Mouse (Mus musculus): ENCODE measurements around the gene Mbd6.
"Not testable (repeated sequence)": the region's sequence is repeated elsewhere in the genome, so short reads cannot be mapped to it uniquely, and the experiment has no call there.

The Mbd6 gene

DNA sequence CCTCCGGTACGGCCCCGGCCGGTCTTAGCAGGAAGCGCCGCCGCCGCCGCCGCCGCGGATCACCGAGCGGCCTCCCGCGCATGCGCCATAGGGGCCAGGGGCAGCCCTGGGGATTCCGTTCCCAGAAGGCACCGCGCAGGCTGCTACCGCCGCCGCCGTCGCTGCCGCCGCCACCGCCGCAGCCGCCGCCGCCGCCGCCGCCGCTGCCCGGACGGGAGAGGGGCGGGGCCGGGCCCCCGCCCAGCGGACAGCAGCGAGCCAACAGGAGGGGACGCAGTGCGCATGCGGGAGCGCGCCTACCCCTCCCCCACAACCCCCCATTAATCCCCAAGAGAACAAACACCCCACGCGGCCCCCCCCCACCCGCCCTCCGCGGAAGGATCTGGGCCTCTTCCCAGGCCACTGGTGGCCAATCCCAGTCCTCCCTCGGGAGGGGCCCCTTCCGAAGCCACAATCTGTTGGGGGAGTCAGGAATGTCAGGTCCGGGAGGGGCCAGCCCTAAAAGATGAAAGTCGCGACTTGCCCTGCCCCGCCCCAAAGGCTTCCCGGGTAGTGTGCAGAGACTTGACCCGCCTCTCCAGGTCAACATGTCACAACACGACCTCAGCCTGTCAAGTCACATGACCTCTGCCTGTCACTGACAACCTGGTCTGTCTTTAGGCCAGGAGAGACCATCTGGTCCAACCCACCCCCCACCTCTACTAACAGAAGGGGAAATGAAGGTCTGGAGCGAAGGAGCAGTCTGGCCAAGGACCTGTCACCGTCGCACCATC, at the start of gene Mbd6:
Gene Mbd6, minus strand, starts transcription at position 219 of the 773 bp plus-strand sequence.
- DNase-seq (ENCODE audit: low spot score), result peak; percentile 97

DNA sequence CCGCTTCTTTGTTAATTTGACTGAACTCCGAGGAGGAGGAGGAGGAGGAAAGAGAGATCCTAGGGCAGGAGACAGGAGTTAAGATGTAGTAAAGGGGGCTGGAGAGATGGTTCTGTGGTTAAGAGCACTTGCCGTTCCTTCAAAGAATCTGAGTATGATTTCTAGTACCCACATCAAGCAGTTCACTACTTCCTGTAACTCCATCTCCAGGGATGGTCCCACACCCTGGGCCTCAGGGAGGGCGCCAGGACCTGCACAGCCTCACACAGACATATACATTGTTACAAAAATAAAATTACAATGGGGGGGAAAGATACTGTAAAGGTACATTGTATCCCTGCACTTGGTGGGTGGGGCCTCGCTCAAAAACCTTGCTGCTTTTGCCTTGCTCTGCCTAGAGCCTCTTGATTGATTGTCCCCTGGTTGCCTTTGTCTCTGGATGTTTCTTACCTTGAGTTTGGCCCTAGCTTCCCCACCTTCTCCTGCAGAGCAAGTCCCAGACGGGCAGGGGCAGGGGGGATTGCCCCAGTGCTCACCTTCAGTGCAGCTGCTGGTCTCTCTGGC, 48.8 kb upstream of the Mbd6 start:
- no peak for DNase-seq (ENCODE audit: low spot score)

DNA sequence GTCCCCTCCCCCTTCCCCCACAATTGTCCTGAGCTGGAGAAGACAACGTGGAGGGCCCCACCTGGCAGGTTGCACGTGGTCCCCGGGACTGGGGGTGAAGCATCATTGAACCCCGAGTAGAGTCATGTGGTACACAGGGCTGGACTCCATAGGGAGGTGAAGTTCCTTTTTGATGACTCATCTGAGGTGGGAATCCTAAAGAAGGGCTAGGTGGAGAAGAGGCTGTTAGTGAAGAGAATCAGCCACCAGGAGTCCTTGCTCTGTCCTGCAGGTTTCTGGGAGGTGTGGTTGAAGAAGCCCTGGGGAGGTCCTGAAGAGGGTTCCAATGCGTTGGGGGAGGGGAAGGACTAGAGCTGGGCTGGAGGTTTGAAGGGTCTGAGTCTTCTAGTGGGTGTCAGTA, 48.1 kb upstream of the Mbd6 start:
- no peak for DNase-seq (ENCODE audit: low spot score)

DNA sequence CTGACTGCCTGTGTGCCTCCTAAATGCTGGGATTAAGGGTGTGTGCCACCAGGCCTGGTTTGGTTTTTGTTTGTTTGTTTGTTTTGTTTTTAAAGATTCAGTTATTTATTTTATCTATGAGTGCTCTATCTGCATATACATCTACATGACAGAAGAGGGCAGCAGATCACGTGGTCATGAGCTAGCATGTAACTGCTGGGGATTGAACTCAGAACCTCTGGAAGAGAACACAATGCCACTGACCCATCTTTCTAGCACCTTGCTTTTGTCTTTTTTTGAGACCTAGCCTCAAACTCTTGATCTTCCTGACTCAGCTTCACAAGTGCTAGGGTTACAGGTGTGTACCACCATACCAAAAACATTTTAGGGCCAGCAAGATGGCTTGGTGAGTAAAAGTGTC, 46.5 kb upstream of the Mbd6 start:
- no peak for DNase-seq (ENCODE audit: low spot score)

DNA sequence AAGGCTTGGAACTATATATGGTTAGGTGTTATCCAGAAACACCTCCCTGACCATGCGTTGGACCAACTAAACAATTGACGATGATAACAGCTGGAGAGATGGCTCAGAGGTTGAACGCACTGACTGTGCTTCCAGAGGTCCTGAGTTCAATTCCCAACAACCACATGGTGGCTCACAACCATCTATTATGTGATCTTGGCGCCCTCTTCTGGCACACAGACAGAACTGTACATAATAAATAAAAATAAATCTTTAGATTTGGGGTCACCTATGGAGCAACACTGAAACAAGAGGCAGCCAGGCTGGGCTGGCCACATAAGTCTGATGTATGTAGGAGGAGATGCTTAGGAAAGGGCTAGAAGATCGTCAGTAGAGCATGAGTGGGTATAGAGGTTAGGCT, 44.3 kb upstream of the Mbd6 start:
- no peak for DNase-seq (ENCODE audit: low spot score)

DNA sequence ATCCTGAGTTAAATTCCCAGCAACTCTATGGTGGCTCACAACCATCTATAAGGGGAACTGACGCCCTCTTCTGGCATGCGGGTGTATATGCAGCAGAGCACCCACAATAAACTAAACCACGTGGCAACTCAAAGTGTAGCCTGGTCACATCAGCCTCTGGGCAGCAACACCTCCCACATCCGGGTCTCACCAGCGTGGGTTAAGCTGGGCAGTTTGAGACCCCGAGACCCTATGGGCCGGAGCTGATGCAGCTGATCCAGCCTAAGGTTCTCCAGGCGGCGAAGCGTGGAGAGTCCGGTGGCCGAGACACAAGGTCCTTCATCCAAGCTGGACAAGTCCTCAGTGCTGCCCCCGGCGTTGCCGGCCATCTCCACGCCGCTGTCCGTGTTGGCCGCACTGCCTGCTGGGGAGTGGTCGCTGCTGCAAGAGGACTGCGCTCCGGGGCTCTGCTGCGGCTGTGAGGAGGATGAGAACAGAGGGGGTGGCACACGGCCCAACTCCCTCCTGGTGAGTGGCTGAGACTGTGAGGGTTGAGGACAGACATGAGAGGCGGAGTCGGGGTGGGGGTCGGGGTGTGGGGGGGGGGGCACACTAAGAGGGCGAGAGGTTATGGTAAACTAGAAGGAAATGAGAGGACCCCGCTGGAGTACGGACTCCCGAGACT, 43.5 kb upstream of the Mbd6 start:
- no peak for DNase-seq (ENCODE audit: low spot score)

DNA sequence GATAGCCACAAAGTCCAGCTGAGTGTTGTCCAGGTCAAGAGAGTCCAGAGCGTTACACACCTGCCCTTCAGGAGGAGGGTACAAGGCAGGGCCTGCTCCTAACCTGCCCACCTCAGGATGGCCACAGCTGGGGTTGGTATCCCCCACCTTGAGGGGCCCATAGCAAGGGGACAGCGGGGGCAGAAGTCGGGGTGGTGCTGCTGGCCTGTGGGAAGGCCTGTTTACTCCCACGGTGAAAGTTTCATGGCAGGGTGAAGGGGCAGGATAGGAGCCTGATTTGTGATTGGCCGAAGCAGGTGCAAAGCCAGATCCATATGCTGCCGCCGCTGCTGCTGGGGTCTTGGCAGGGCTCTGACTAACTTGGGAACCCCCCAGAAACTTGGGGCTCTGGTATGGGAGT, 41.4 kb upstream of the Mbd6 start:
- no peak for DNase-seq (ENCODE audit: low spot score)

DNA sequence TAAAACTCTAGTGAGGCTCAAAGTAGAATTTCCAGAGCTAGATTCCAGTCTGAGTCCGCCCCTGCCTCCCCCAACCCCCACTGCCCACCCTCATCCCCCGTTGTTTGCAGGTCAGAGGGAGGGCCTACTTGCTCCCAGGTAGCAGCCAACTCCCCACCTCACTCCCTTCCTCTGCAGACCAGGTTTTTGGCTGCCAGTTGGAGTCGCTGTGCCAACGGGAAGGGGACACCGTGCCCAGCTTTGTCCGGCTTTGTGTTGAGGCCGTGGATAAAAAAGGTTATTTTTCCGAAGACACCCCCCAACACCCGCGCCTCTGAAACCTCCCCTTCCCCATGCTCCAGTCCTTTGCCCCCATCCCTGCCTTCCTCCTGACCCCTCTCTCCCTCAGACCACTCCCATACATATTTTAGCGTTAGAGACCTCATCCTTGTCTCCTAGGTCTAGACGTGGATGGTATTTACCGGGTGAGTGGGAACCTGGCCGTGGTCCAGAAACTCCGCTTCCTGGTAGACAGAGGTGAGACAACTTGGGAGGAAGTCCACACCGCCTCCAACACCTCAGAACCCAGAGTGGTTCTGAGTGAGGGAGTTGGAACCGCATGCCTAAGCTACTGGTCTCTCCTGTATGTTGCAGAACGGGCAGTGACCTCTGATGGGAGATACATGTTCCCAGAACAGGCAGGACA, 38.8 kb upstream of the Mbd6 start:
- no peak for DNase-seq (ENCODE audit: low spot score)

DNA sequence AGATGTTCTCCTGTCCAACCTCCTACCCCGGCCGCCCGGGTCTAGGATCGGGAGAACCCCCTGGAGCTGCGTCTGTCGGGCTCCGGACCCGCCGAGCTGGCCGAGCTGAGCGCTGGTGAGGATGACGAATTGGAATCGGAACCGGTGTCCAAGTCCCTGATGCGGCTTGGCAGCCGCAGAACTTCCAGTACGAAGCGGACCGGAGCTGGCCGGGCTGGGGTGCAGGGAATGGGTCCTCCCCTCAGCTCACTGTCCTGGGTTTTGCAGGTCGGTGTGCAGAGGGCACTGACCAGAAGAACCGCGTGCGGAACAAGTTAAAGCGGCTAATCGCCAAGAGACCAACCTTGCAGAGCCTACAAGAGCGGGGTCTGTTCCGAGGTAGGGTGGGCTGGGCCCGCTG, 38.0 kb upstream of the Mbd6 start:
- DNase-seq (ENCODE audit: low spot score), result no peak

DNA sequence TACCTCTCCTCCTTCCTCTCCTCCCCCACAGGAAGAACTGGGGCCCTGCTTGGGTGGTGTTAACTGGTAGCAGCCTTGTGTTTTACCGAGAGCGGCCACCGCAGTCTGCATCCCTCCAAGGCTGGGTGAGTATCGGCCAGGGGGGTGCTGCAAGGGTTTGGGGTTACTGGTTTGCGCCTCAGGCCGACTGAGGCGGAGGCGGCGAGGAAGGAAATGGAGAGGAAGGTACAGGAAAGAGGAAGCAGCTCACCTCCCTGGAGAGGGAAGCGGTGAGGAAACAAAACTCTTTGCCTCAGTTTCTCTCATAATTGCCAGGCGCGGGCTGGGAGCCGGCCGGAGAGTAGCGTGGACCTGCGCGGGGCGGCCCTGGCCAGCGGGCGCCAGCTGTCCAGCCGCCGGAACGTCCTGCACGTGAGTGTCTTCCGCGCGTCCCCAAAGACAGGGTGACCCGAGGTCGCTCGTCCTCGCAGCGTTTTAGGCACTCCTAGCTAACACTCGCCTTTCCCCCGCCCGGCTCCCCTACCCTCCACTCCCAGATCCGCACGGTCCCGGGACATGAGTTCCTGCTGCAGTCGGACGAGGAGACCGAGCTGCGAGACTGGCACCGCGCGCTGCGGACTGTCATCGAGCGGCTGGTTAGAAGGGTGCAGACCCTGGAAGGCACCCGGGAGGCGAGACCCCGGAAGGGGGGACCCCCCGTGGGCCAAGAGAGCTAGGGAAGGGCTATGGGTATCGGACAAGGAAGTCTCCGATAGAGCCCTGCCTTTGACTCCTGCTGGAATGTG, 37.4 kb upstream of the Mbd6 start:
- no peak for DNase-seq (ENCODE audit: low spot score)

DNA sequence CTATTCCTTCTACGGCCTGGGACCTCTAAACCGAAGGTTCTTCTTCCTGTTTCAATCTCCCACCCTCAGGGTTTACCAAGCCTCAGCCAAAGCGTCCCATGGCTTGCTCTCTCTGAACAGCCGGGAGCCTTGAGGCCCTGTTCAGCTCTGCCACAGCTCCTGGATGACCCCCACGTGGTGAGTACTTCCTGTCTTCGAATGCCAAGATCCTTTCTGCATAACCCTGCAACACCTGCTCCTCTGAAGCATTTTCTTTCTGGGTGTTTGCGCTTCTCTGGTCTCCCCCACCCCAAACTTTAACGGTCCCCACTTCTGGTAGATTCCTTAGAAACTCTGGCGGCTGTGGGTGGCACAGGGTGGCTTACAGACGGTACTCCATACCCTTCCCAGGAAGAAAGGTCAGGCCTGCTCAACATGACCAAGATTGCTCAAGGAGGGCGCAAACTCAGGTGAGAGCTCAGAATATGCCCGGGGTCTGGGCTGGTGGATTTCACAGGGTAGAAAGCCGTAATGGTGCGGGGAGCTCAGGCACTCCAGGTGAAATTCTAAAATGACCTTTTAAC, 36.7 kb upstream of the Mbd6 start:
- no peak for DNase-seq (ENCODE audit: low spot score)

DNA sequence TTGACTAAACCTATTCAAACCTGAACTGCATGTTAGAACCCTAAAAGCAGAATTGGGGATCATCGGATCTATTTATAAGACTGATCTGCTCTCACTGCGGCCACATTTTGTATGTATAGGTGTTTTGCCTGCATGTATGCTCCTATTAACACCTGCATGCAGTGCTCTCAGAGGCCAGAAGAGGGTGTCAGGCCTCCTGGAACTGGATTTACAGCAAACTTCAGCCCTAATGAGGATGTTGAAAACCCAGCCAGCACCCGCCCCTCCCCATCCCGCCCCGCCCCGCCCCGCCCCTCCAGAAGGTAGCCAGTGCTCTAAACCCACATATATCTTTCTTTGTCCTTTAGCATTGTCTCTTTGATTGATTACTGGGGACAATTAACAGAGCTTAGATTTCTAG, 35.7 kb upstream of the Mbd6 start:
- DNase-seq (ENCODE audit: low spot score), result no peak

DNA sequence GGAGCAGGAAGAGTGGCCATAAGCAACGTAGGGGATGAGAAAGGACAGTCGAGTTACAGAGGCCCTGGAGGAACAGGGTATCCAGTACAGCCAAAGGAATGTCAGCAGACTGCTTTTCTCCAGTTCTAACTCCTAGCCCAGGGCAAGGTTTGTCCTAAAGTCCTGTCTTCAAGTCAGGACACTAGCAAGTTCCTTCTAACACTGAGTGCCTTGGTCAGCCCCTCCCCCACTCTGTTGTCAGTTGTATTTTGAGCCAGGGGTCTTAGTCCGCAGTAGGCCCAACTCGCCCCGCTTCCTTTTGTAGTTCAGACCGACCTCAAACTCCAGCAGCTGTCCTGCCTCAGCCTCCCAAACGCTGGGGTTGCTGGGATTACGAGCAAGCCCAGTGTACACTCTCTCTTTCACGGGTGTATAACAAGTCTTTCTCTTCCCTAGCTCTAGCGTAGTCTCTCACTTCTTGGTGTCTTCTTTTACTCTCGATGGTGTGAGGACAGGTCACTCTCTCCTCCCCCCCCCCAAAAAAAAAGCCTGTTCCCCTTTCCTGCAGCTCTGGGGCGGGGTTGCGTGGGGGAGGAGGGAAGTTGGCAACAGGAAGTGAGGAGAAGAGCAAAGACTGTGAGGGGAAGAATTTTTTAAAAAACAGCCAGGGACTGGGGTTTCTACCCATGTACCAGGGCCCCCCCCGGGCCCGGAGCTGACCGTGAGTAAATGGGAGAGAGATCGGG, 34.5 kb upstream of the Mbd6 start:
- DNase-seq (ENCODE audit: low spot score), result no peak

DNA sequence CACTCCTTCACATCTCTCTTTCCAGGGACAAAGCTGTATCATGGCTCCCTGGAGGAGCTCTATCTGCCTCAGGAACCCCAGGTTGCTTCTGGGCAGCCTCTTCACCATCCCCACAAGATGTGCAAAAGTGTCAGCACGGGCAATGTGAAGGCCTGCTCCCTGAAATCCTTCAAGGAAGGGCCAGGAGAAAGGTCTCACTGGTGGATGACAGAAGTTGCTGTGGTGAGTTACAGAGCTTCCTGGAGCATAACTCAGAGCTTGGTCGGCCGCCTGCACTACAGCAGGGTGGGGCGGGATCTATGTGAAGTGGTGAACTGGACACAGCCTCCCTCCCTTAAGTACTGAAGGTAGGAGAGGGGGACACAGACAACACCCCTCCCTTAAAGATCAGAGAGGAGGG, 33.9 kb upstream of the Mbd6 start:
- no peak for DNase-seq (ENCODE audit: low spot score)

DNA sequence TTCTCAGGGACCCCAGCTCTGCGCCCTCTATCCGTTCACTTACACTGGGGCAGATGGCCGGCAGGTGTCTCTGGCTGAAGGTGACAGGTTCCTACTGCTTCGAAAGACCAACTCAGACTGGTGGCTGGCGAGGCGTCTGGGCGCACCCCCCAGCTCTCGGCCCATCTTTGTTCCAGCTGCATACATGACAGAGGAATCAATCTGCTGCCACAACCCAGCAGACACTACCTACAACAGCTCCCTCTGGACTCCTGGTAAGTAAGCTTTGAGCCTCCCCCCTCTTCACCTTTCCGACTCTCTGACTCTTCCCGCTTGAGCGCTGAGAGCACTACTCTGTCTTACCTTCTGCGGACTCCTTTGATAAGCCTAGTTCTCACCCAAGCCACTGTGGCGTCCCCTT, 33.4 kb upstream of the Mbd6 start:
- no peak for DNase-seq (ENCODE audit: low spot score)

DNA sequence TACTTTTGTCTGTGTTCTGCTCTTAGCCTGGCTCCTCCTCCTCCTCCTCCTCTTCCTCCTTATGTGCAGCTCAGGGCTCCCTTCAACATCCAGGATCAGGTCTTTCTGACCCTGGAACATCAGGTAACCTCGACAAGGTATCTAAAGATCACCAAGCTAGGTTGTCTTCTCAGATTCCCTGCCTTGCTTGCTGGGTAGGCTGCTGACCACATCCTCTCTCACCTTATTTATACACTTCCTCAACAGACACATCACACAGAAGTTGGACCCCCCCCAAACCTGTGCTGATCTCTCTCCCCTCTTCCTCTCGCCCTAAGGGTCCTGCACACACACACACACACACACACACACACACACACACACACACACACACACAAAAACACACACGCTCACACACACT, 32.8 kb upstream of the Mbd6 start, which contains the start of gene Arhgap9:
Gene Arhgap9, plus strand, starts transcription at position 344 of the 400 bp plus-strand sequence.
- no peak for DNase-seq (ENCODE audit: low spot score)

DNA sequence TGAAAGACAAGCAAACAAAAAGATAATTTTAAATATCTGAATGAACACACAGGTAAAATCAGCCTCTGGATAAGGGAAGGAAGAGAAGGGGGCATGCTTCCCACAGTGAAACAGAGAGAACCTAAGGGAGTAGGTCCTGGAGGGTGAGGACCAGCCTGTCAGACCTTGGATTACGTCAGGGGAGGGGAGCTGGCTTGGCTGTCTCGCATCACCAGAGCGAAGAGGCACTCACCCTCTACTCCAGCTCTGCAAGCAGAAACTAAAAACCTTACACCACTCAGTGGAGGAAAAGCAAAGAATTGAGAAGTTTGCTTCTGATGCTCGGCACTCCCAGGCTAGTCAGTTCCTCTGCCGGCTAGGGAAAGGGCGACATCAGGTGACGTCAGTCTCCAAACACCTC, 31.2 kb upstream of the Mbd6 start:
- no peak for DNase-seq (ENCODE audit: low spot score)

DNA sequence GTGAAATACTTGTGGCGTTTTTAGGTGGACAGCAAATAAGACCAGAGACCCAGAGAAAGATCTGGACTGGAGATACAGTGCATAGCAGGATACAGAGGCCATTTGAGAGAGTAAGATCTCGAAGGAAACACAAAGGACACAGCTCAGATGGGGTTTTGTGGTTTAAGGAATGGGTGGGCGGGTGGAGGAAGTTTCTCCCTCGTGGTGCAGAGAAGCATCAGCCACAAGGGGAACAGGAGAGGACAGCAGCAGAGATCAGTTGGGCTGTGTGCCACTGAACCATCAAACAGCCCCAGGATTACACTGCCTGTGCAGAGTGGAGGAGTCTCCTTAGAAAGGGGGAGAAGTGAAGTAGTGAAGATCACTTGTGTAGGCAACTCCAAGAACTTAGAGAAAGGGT, 29.2 kb upstream of the Mbd6 start:
- DNase-seq (ENCODE audit: low spot score), result no peak

DNA sequence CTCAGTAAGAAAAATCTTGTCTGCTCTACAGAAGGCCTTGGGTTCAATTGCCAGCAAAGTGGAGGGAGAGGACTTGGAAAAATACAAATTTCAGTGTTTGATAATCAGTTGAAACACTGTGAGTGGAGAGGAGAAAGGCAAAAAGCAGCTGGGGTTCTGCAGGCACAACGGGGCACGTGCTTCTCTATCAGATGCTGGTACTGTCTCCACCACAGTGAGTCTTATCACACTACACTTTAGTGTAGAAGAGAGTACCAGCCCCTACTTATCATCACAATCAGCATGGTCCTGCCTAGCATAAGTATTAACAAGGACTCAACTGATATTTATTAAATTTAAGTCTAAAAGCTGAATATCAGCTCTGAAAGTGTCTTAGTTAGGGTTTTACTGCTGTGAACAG, 28.5 kb upstream of the Mbd6 start:
- no peak for DNase-seq (ENCODE audit: low spot score)

DNA sequence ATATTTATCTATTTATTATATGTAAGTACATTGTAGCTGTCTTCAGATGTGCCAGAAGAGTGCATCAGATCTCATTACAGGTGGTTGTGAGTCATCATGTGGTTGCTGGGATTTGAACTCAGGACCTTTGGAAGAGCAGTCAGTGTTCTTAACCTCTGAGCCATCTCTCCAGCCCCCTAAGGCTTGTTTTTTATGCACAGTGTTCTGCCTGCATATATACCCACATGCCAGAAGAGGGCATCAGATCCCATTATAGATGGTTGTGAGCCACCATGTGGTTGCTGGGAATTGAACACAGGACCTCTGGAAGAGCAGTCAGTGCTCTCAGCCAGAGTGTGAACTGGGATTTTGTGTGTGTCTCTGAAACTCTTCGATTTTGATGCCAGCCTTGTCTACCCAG, 26.1 kb upstream of the Mbd6 start:
- DNase-seq (ENCODE audit: low spot score), result not testable (repeated sequence)

DNA sequence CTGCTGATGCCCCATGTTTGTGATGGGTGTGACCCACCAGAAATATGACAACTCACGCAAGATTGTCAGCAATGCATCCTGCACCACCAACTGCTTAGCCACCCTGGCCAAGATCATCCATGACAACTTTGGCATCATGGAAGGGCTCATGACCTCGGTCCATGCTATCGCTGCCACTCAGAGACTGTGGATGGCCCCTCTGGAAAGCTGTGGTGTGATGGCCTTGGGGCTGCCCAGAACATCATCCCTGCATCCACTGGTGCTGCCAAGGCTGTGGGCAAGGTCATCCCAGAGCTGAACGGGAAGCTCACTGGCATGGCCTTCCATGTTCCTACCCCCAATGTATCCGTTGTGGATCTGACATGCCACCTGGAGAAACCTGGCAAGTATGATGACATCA, 24.7 kb upstream of the Mbd6 start:
- not testable (repeated sequence) for DNase-seq (ENCODE audit: low spot score)

Measured in MN1 (cell line).